Mouse (Mus musculus): ENCODE measurements around the gene Ren1. TPM values are rescaled to one million over a fixed set of nuclear protein-coding genes. Genes with fewer than 3 reads are reported as not detected.

The Ren1 gene
- polyA plus RNA-seq, 1 experiment from 2014 or later: 1.3 TPM

DNA sequence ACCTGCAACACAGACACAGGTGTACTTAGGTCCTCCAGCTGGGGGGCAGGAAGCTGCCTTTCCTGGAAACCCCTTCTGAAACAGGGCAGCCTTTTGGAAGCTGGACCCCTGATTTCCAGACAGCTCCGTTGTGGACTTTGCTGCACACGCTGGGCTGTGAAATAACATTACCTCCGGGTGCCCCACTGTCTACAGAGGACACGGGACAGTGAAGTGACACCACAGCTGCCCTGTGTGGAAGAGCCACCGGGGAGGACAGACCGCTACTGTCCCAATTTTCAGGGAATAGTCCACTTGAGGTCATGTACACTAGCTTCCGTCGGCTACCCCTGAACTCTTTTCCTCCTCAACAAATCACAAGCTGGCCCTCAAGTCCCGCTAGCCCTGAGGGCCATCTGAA is 58.0 kb downstream of the Ren1 start:
- H3K4me3 ChIP-seq (ENCODE audit: low read length): no peak overlapping the region
- H3K27ac ChIP-seq (ENCODE audit: low read length): no peak overlapping the region
- H3K4me2 ChIP-seq (ENCODE audit: low read depth, low read length): no peak overlapping the region
- no peaks in the 10 kb centered on the region for H3K36me3 ChIP-seq (ENCODE audit: control insufficient read depth, insufficient read depth, low read length)
- H3K9ac ChIP-seq (ENCODE audit: low read length): no peak overlapping the region
- no peak for ATAC-seq (ENCODE audit: low read depth)
- H3K4me1 ChIP-seq (replicated peaks; ENCODE audit: control insufficient read depth, insufficient read depth, low read length): peaks cover 20% of the 10 kb centered on the region
- WGBS: 48% methylated on average over 9 of the region's 9 CpGs
- no peaks in the 10 kb centered on the region for H3K9me3 ChIP-seq (ENCODE audit: control insufficient read depth, low read length)
- H3K27me3 ChIP-seq (ENCODE audit: control insufficient read depth, insufficient read depth, low read depth, low read length): no peaks in the 10 kb centered on the region

DNA sequence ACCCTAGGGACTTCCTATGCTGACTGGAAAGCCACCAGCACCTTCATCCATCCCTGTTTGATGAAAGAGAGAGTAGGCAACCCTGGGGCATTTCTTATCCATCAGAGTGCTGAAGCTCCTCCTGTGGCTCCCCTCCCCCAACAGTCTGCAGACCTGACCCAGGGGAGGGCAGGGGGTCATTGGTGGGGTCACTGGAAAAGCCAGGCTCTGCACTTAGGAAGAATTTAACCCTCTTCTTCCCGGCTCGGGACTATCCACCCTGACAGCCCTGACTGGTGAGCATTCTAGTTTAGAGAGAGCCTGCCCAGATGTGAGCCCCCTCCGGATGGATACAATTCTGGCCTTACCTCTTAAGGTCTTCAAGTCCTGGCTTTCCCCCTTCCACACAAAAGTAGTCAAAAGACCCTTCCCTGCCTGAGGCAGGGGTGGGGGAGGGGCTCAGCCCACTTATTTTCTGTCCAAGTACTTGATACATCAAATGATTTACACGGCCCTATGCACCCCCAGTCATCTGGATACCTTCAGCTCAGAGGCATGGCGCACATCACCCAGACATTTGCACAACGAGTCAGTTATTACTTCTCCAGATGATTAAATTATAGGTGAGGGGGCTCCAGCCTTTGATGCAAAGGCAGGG is 58.7 kb downstream of the Ren1 start:
- no peak overlapping the region for H3K27ac ChIP-seq (ENCODE audit: low read length)
- H3K9ac ChIP-seq (ENCODE audit: low read length): no peak overlapping the region
- 33% methylated on average over 6 of the region's 6 CpGs for WGBS
- H3K4me3 ChIP-seq (ENCODE audit: low read length): no peak overlapping the region
- no peaks in the 10 kb centered on the region for H3K9me3 ChIP-seq (ENCODE audit: control insufficient read depth, low read length)
- H3K4me2 ChIP-seq (ENCODE audit: low read depth, low read length): no peak overlapping the region
- no peak for ATAC-seq (ENCODE audit: low read depth)
- no peaks in the 10 kb centered on the region for H3K27me3 ChIP-seq (ENCODE audit: control insufficient read depth, insufficient read depth, low read depth, low read length)
- H3K4me1 ChIP-seq (replicated peaks; ENCODE audit: control insufficient read depth, insufficient read depth, low read length): peaks cover 26% of the 10 kb centered on the region
- no peaks in the 10 kb centered on the region for H3K36me3 ChIP-seq (ENCODE audit: control insufficient read depth, insufficient read depth, low read length)

DNA sequence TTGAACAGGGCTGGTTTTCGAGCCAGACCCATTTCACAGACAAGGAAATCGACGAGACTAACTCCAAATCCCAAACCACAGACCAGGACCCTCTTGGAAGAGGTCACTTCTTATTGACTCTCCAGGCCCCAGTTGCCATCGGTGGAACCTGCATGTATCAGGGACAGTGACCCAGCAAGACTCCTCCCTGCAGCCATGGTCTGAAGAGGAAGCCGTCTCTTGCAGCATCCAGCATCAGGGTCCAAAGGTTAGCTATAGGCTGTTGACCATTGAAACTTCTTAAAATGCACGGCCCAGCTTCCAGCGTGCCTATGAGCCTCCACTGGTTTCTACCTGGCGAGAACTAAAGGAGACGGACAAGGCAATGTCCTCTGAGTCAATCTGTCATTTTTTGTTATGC is 59.5 kb downstream of the Ren1 start:
- Histone ChIP-seq H3K9me3 (ENCODE audit: control insufficient read depth, low read length) (no peaks in the 10 kb centered on the region), H3K9ac (ENCODE audit: low read length) (no peak overlapping the region), H3K27ac (ENCODE audit: low read length) (no peak overlapping the region), H3K4me3 (ENCODE audit: low read length) (no peak overlapping the region), H3K27me3 (ENCODE audit: control insufficient read depth, insufficient read depth, low read depth, low read length) (no peaks in the 10 kb centered on the region), H3K36me3 (ENCODE audit: control insufficient read depth, insufficient read depth, low read length) (no peaks in the 10 kb centered on the region), H3K4me2 (ENCODE audit: low read depth, low read length) (no peak overlapping the region), H3K4me1 (replicated peaks; ENCODE audit: control insufficient read depth, insufficient read depth, low read length) (peaks cover 28% of the 10 kb centered on the region)
- no peak for ATAC-seq (ENCODE audit: low read depth)
- 69% methylated on average over 9 of the region's 9 CpGs for WGBS

Other genes starting within 250 kb of the Ren1 start
- 39.0 and 42.5 TPM in 2 replicates for gene Ppp1r15b, start 219.4 kb upstream of the Ren1 start, polyA plus RNA-seq (2015; fragmentation: Nextera tagmentation; extraction: Ambion mirVana)
- gene Plekha6, start 186.3 kb upstream of the Ren1 start, polyA plus RNA-seq (2015; fragmentation: Nextera tagmentation; extraction: Ambion mirVana): 8.0 and 8.3 TPM in 2 replicates
- gene Golt1a, start 40.7 kb upstream of the Ren1 start, polyA plus RNA-seq (2015; fragmentation: Nextera tagmentation; extraction: Ambion mirVana): 0.11 and 0.21 TPM in 2 replicates
- 8.0 and 9.9 TPM in 2 replicates for gene Kiss1, start 28.6 kb upstream of the Ren1 start, polyA plus RNA-seq (2015; fragmentation: Nextera tagmentation; extraction: Ambion mirVana)
- gene Etnk2, start 13.1 kb downstream of the Ren1 start, polyA plus RNA-seq (2015; fragmentation: Nextera tagmentation; extraction: Ambion mirVana): 2.9 and 3.4 TPM in 2 replicates
- gene Sox13, start 73.9 kb downstream of the Ren1 start, polyA plus RNA-seq (2015; fragmentation: Nextera tagmentation; extraction: Ambion mirVana): 6.1 and 6.7 TPM in 2 replicates